Mouse (Mus musculus) kidney, adult 11 months (tissue): Measurements from ENCODE around the gene Mucl1.
"Not testable (repeated sequence)": the region's sequence is repeated elsewhere in the genome, so short reads cannot be mapped to it uniquely, and the experiment has no call there.

Experiments used
- DNase-seq: peaks from one replicate; pipeline ENCODE4 v3.0.0; 2022

Mucl1 gene

DNA sequence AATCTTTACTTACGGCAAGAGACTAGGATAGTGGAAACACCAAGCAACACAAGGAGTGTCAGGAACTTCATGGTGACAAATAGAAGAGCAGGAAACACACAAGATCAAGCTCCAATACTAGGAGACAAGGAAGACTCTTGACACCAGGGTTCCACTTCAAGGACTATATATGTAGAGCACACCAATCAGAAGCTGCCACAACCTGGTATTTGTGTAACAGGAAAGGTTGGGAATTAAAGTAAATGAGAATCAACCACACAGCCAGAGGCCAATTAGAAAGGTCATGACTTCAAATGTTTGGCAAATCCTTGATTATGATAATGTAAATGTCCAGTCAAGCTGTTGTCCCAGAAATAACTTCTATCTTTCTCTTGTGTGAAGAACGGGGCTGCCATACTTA lies at the start of gene Mucl1:
Mucl1 (minus strand) TSS at position 101 of the 400 bp plus-strand sequence.
- no peak for DNase-seq

DNA sequence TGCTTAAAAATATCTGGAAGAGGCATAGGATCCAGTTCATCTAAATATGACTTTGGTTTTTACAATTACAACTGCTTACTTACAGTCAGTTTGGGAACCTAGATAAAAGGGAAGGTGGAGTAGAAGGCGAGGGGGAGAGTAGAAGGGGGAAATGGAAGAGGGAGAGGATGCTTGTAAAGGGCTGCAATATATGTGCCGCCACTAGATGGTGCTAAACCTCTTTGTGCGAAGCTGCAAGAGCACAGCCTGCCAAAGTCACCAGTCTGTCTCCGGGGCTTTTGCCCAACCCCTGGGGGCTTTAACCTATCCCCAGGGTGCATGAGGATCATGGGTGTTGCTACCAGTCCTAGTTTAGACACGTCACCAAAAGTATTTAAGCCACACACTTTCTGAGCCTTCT lies 11.6 kb upstream of the Mucl1 start:
- not testable (repeated sequence) for DNase-seq

DNA sequence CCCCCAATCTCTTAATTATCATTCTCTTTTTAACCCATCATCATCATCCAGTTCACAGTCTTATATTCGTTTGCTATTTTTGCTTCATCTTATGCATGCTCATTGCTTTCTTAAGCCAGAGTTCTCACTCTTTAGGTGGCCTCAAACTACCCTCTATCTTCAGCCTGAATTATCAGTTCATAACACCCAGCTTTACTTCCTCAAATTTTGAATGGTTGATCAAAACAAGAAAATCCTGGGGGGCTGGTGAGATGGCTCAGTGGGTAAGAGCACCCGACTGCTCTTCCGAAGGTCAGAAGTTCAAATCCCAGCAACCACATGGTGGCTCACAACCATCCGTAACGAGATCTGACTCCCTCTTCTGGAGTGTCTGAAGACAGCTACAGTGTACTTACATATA lies 38.4 kb downstream of the Mucl1 start:
- not testable (repeated sequence) for DNase-seq
